Mouse (Mus musculus): ENCODE data around the gene Cited1. TPM values are rescaled to one million over a fixed set of nuclear protein-coding genes. Genes with fewer than 3 reads are reported as not detected.
A peak's percentile ranks its signal among the peaks of the same experiment; 100 is the strongest.
"Not testable (repeated sequence)": the region's sequence is repeated elsewhere in the genome, so short reads cannot be mapped to it uniquely, and the experiment has no call there.

Gene Cited1
- polyA plus RNA-seq (2016; fragmentation: Nextera tagmentation; extraction: Ambion mirVana), result 3.9 and 7.2 TPM in 2 replicates

DNA sequence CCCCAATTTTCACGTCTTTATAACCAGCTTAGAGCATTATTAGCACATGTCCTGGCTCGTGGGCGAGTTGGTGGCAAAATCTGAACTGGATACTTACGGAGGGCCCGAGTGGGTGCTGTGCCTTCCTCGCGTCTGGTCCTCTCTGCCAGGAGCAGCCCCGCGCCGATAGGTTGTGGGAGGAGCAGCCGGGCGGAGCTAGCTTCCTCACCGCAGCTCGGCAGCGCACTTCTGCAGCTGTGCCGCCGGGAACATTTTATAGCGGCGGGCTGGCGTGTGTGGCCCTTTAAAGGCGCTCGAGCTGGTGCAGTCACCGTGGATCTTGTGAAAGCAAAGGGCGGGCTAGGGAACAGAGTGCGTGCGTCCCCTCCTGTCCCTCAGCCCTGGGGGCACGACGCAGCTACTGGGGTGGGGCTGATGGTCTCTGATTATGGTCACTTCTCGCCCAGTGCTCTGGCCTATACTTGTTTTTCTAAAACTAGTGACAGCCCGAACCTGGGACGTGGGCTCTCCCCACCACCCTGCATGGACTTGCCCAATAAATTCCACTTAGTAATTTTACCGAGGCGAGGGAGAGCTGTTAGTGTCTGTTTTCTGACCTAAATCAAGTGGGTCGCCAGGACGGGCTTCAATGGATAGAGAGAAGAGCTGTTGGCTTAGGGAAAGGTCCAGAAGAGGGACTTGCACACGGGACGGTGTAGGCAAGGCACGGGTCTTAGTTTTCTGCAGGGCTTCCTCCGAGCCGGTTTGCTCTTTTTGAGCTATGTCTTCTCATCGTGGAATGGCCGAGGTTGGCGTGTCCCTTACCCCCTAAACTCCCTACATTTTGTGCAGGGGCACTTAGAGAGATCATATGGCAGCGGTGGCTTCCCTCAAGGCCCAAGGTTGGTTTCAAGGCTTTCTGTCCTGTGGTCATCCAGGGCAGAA is at the start of gene Cited1:
Gene Cited1 (minus strand): TSS at position 245 of the 924 bp plus-strand sequence.
- Histone ChIP-seq H3K4me3 (peak within 1 kb of the TSS; percentile 51), H3K9ac (peak within 1 kb of the TSS; percentile 35; the same call in 1 of the 2 replicates), H3K36me3 (no peaks in the 10 kb centered on the region), H3K4me1 (no peaks in the 10 kb centered on the region), H3K9me3 (no peaks in the 10 kb centered on the region), H3K27ac (no peak within 1 kb of the TSS), H3K27me3 (replicated peaks) (peaks cover 35% of the 10 kb centered on the region), H3K4me2 (replicated peaks) (peak within 1 kb of the TSS; percentile 86)
- peak; percentile 94 for ATAC-seq (ENCODE audit: low FRiP score, low read depth)
- WGBS, result 17% methylated on average over 44 of the region's 44 CpGs

- no peak overlapping the region for H3K27ac ChIP-seq
- H3K4me1 ChIP-seq, result no peaks in the 10 kb centered on the region
- H3K4me2 ChIP-seq (replicated peaks), result no peak overlapping the region
- H3K9ac ChIP-seq, result no peak overlapping the region
- 78% methylated on average over 3 of the region's 3 CpGs for WGBS
- H3K36me3 ChIP-seq, result no peaks in the 10 kb centered on the region
- no peak for ATAC-seq (ENCODE audit: low FRiP score, low read depth)
- H3K27me3 ChIP-seq (replicated peaks), result no peaks in the 10 kb centered on the region
- H3K9me3 ChIP-seq, result no peaks in the 10 kb centered on the region
- H3K4me3 ChIP-seq, result no peak overlapping the region
These were observed 32.9 kb upstream of the Cited1 start for GRCm38 (mm10) chrX:102284889-102285288.

- H3K36me3 ChIP-seq, result no peaks in the 10 kb centered on the region
- H3K27ac ChIP-seq, result no peak overlapping the region
- H3K9ac ChIP-seq, result no peak overlapping the region
- H3K27me3 ChIP-seq (replicated peaks), result peaks cover 4% of the 10 kb centered on the region; the same call in 1 of the 2 replicates
- WGBS, result 83% methylated on average over 14 of the region's 14 CpGs
- H3K9me3 ChIP-seq, result no peaks in the 10 kb centered on the region
- H3K4me3 ChIP-seq, result no peak overlapping the region
- H3K4me2 ChIP-seq (replicated peaks), result no peak overlapping the region
- no peaks in the 10 kb centered on the region for H3K4me1 ChIP-seq
- ATAC-seq (ENCODE audit: low FRiP score, low read depth), result no peak
These were observed 10.8 kb upstream of the Cited1 start for GRCm38 (mm10) chrX:102262620-102263345.

- H3K4me2 ChIP-seq (replicated peaks), result no peak overlapping the region
- H3K4me3 ChIP-seq, result no peak overlapping the region
- peaks cover 4% of the 10 kb centered on the region; the same call in 1 of the 2 replicates for H3K27me3 ChIP-seq (replicated peaks)
- no peak overlapping the region for H3K27ac ChIP-seq
- H3K9me3 ChIP-seq, result no peaks in the 10 kb centered on the region
- WGBS, result 95% methylated on average over 4 of the region's 4 CpGs
- H3K9ac ChIP-seq, result no peak overlapping the region
- ATAC-seq (ENCODE audit: low FRiP score, low read depth), result no peak
- H3K4me1 ChIP-seq, result no peaks in the 10 kb centered on the region
- H3K36me3 ChIP-seq, result no peaks in the 10 kb centered on the region
These were observed 7.8 kb upstream of the Cited1 start for GRCm38 (mm10) chrX:102259772-102260171.

GRCm38 (mm10) chrX:102253892-102254291 is 1.9 kb upstream of the Cited1 start:
- H3K36me3 ChIP-seq, result no peaks in the 10 kb centered on the region
- 17% methylated on average over 7 of the region's 7 CpGs for WGBS
- no peak for ATAC-seq (ENCODE audit: low FRiP score, low read depth)
- no peak overlapping the region for H3K4me3 ChIP-seq
- peak overlapping the region; percentile 49 for H3K4me2 ChIP-seq (replicated peaks)
- H3K9me3 ChIP-seq, result no peaks in the 10 kb centered on the region
- H3K27me3 ChIP-seq (replicated peaks), result peaks cover 32% of the 10 kb centered on the region
- no peak overlapping the region for H3K9ac ChIP-seq
- no peak overlapping the region for H3K27ac ChIP-seq
- no peaks in the 10 kb centered on the region for H3K4me1 ChIP-seq

DNA sequence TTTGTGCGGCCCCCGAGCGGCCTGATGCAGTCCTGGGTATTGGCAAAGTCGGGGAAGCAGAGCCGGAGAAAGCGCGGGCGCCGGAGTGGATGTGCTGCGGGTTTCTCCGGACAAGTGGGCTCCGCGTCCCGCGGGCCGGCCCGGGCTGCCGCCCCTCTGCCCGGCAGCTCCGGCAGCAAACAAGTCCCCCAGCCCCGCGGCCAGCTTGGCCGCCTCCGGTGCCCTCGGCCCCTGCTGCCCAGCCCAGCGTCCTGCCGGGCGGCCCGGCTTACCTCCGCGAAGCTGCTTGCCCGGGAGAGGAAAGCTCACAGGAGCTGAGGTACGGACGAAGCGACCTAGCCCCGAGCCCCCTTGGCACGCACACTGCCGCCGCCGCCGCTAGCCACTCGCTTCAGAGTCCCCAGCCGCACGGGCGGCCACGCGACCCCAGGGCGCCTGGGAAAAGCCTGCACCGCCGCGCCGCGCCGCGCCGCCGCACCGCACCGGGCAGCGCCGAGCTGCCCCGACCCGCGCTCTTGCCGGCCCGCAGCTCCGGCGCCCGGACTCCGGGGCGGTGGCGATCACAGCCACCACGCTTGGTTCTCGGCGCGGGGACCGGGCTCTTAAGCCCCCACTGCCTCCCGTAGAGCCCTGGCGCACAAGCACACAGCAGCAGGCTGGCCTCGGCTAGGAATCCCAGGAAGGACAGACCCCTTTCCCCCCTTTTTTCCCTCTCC is 602 bp downstream of the Cited1 start:
- H3K27me3 ChIP-seq (replicated peaks), result peaks cover 35% of the 10 kb centered on the region
- no peaks in the 10 kb centered on the region for H3K4me1 ChIP-seq
- ATAC-seq (ENCODE audit: low FRiP score, low read depth), result peak; percentile 57
- H3K4me3 ChIP-seq, result peak overlapping the region; percentile 51
- no peak overlapping the region for H3K27ac ChIP-seq
- peak overlapping the region; percentile 35; the same call in 1 of the 2 replicates for H3K9ac ChIP-seq
- peak overlapping the region; percentile 86 for H3K4me2 ChIP-seq (replicated peaks)
- WGBS, result 11% methylated on average over 69 of the region's 80 CpGs
- no peaks in the 10 kb centered on the region for H3K36me3 ChIP-seq
- no peaks in the 10 kb centered on the region for H3K9me3 ChIP-seq

GRCm38 (mm10) chrX:102250891-102251170 is 1.1 kb downstream of the Cited1 start:
- Histone ChIP-seq H3K27ac (no peak overlapping the region), H3K27me3 (replicated peaks) (peaks cover 35% of the 10 kb centered on the region), H3K36me3 (no peaks in the 10 kb centered on the region), H3K4me1 (no peaks in the 10 kb centered on the region), H3K4me2 (replicated peaks) (peak overlapping the region; percentile 86), H3K4me3 (peak overlapping the region; percentile 51), H3K9ac (peak overlapping the region; percentile 35; the same call in 1 of the 2 replicates), H3K9me3 (no peaks in the 10 kb centered on the region)
- no peak for ATAC-seq (ENCODE audit: low FRiP score, low read depth)
- WGBS, result 18% methylated on average over 24 of the region's 24 CpGs

DNA sequence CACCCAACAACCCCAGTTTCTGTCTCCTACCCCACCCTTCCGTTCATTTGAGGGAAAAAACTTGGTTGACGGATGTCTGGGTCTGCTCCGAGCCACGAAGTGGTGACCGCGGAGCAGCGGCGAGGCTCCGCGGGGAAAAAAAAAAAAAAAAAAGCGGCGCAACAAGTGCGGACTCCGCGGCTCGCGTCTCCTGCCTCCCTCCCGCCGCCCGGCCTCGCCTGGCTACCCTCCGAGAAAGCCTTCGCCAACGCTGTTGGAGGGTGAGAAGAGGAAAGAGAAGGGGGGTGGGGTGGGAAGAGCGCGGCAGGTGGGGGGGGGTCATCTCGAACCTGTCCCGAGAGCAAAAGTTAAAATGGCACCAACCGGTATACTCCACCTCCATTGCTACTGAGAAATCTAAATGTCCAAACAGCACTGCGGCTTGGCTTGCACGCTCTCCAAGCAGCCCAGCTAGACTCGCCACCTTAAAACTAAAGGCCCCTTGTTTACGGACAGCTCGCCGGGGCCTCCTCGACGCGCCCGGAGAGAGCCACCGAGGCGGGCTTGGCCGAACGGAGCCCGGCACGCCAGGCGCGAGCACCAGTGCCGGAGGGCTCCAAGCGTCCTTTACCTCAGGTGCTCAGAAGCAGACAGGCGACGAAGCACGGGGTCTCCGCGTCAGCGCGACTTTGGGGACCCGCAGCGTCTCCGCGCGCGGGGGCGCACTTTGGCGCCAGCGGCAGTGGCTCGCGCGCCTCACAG is 1.7 kb downstream of the Cited1 start:
- peak overlapping the region; percentile 86 for H3K4me2 ChIP-seq (replicated peaks)
- no peak overlapping the region for H3K27ac ChIP-seq
- no peaks in the 10 kb centered on the region for H3K9me3 ChIP-seq
- H3K4me3 ChIP-seq, result peak overlapping the region; percentile 51
- H3K9ac ChIP-seq, result no peak overlapping the region
- WGBS, result 12% methylated on average over 54 of the region's 68 CpGs
- no peaks in the 10 kb centered on the region for H3K4me1 ChIP-seq
- no peak for ATAC-seq (ENCODE audit: low FRiP score, low read depth)
- H3K27me3 ChIP-seq (replicated peaks), result peaks cover 35% of the 10 kb centered on the region
- H3K36me3 ChIP-seq, result no peaks in the 10 kb centered on the region

- Histone ChIP-seq H3K9me3 (no peaks in the 10 kb centered on the region), H3K4me3 (no peak overlapping the region), H3K27ac (no peak overlapping the region), H3K36me3 (no peaks in the 10 kb centered on the region), H3K4me1 (no peaks in the 10 kb centered on the region), H3K4me2 (replicated peaks) (no peak overlapping the region), H3K9ac (no peak overlapping the region), H3K27me3 (replicated peaks) (peaks cover 8% of the 10 kb centered on the region)
- 73% methylated on average over 2 of the region's 2 CpGs for WGBS
- no peak for ATAC-seq (ENCODE audit: low FRiP score, low read depth)
These were observed 7.6 kb downstream of the Cited1 start for GRCm38 (mm10) chrX:102244334-102244733.

DNA sequence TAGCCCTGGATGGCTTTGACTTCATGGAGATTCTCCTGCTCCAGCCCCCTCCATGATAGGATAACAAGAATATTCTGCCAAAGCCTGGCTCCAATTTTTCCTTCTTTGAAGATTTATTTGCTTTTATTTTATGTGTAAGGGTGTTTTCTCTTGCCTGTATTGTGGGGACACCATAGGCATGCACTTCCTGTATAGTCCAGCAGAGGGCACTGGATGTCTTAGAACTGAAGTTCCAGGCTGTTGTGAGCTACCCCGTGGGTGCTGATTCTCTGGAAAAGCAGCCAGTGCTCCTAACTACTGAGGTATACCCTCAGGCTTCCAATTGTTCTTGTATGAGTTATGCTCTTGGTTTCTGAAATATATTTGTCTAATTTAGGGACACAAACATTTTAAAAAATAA is 32.9 kb downstream of the Cited1 start:
- H3K36me3 ChIP-seq, result no peaks in the 10 kb centered on the region
- WGBS, result 27% methylated on average over 1 of the region's 1 CpGs

DNA sequence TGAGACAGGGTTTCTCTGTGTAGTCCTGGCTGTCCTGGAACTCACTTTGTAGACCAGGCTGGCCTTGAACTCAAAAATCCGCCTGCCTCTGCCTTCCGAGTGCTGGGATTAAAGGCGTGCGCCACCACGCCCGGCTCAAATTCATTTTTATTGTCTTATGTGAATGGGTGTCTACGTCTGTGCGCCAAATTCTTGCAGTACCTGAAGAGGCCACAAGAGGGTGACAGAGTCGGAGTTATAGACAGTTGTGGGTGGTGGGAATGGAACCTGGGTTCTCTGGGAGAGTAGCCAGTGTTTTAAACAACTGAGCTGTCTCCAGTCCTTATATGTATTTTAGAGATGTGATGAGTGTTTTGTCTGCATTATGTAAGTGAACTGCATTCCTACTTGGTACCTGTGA is 36.6 kb downstream of the Cited1 start:
- not testable (repeated sequence) for H3K9ac ChIP-seq; H3K27me3 ChIP-seq (replicated peaks); H3K9me3 ChIP-seq; ATAC-seq (ENCODE audit: low FRiP score, low read depth); H3K36me3 ChIP-seq; H3K4me3 ChIP-seq; H3K4me1 ChIP-seq; H3K4me2 ChIP-seq (replicated peaks); H3K27ac ChIP-seq
- WGBS, result 43% methylated on average over 9 of the region's 9 CpGs

More for the DNA sequence above, 32.9 kb downstream of the Cited1 start:
- Histone ChIP-seq H3K27ac (no peak overlapping the region), H3K4me1 (no peaks in the 10 kb centered on the region), H3K9ac (no peak overlapping the region), H3K27me3 (replicated peaks) (no peaks in the 10 kb centered on the region), H3K9me3 (no peaks in the 10 kb centered on the region), H3K4me3 (no peak overlapping the region), H3K4me2 (replicated peaks) (no peak overlapping the region)
- ATAC-seq (ENCODE audit: low FRiP score, low read depth), result no peak

Data from neural tube, embryonic 12.5 days (tissue).